Mouse (Mus musculus) limb, embryonic 11.5 days (tissue): Measurements from ENCODE around the gene Map3k3. TPM values are rescaled to one million over a fixed set of nuclear protein-coding genes. Genes with fewer than 3 reads are reported as not detected.
"Not testable (repeated sequence)": the region's sequence is repeated elsewhere in the genome, so short reads cannot be mapped to it uniquely, and the experiment has no call there.

Experiments
- ATAC-seq: fragments of 200-750 bp; cut with Nextera tagmentation; 2 replicates; pipeline ENCODE4 v1.8.0; 2017; ENCODE audit warnings: low read depth; ENCODE audit not compliant: insufficient number of reproducible peaks, low FRiP score, low TSS enrichment
- DNase-seq: peaks from one replicate; pipeline ENCODE4 v3.0.0-alpha.2; 2015; ENCODE audit warnings: low spot score
- H3K27ac ChIP-seq: fragments of 300-500 bp; sonication (generic); replicated peaks from 2 replicates; pipeline ENCODE4 v1.5.1; 2014; ENCODE audit warnings: low read depth, mild to moderate bottlenecking, low read length
- H3K27me3 ChIP-seq: fragments of 300-500 bp; sonication (generic); 2 replicates; pipeline ENCODE4 v1.6.1; 2014; ENCODE audit warnings: mild to moderate bottlenecking, low read length, mixed read lengths; ENCODE audit not compliant: control insufficient read depth, insufficient read depth
- H3K36me3 ChIP-seq: fragments of 300-500 bp; sonication (generic); 2 replicates; pipeline ENCODE4 v1.6.1; 2014; ENCODE audit warnings: mild to moderate bottlenecking, low read length, moderate library complexity, mixed read lengths; ENCODE audit not compliant: control insufficient read depth, insufficient read depth
- H3K4me1 ChIP-seq: fragments of 300-500 bp; sonication (generic); 2 replicates; pipeline ENCODE4 v1.6.1; 2014; ENCODE audit warnings: low read length, mixed read lengths; ENCODE audit not compliant: control insufficient read depth, insufficient read depth
- H3K4me2 ChIP-seq: fragments of 300-500 bp; sonication (generic); 2 replicates; pipeline ENCODE4 v1.6.1; 2014; ENCODE audit warnings: low read depth, mild to moderate bottlenecking, moderate library complexity; ENCODE audit not compliant: severe bottlenecking
- H3K4me3 ChIP-seq: fragments of 300-500 bp; sonication (generic); 2 replicates; pipeline ENCODE4 v1.5.1; 2014; ENCODE audit warnings: low read depth, low read length
- H3K9ac ChIP-seq: fragments of 300-500 bp; sonication (generic); 2 replicates; pipeline ENCODE4 v1.6.1; 2014; ENCODE audit warnings: mild to moderate bottlenecking, low read length
- H3K9me3 ChIP-seq: fragments of 300-500 bp; sonication (generic); 2 replicates; pipeline ENCODE4 v1.6.1; 2016; ENCODE audit warnings: low read length; ENCODE audit not compliant: control insufficient read depth
- WGBS: fragments of 180-500 bp; shearing (Covaris S2); extraction: QIAGEN DNeasy Blood & Tissue Kit; methylation state at CpG from one replicate; pipeline ENCODE4 v1.1.7; 2014; 5-methylcytosine and 5-hydroxymethylcytosine counted together
- polyA plus RNA-seq: library from polyadenylated mRNA; unstranded; fragments of >200 nt; fragmentation: Nextera tagmentation; extraction: Ambion mirVana; gene quantifications from 2 replicates; pipeline ENCODE4 v1.2.1, GENCODE M21; 2014

The Map3k3 gene
- polyA plus RNA-seq, 1 experiment from 2014 or later: 20.9 TPM

- Histone ChIP-seq H3K9me3 (no peaks in the 10 kb centered on the region), H3K27ac (no peak overlapping the region), H3K4me3 (peak overlapping the region; percentile 95), H3K4me2 (peak overlapping the region; percentile 84; the same call in 1 of the 2 replicates), H3K36me3 (no peaks in the 10 kb centered on the region), H3K27me3 (no peaks in the 10 kb centered on the region), H3K9ac (no peak overlapping the region), H3K4me1 (no peaks in the 10 kb centered on the region)
- no peak for ATAC-seq
- DNase-seq: no peak
- 48% methylated on average over 18 of the region's 18 CpGs for WGBS
Measured at GRCm38 (mm10) chr11:106065073-106065922, 19.1 kb upstream of the Map3k3 start.

GRCm38 (mm10) chr11:106065923-106066571, 18.4 kb upstream of the Map3k3 start, which contains the start of gene Taco1:
Gene Taco1 (plus strand): TSS chr11:106066061.
- H3K27ac ChIP-seq: peak within 1 kb of the TSS; percentile 72
- H3K4me1 ChIP-seq: no peaks in the 10 kb centered on the region
- H3K4me3 ChIP-seq: peak within 1 kb of the TSS; percentile 95
- DNase-seq (peak; percentile 98), ATAC-seq (peak; percentile 91)
- H3K9me3 ChIP-seq: no peaks in the 10 kb centered on the region
- H3K9ac ChIP-seq: peak within 1 kb of the TSS; percentile 83
- peak within 1 kb of the TSS; percentile 84 for H3K4me2 ChIP-seq
- under 1% methylated on average over 49 of the region's 49 CpGs for WGBS
- H3K36me3 ChIP-seq: no peaks in the 10 kb centered on the region
- no peaks in the 10 kb centered on the region for H3K27me3 ChIP-seq

GRCm38 (mm10) chr11:106066616-106067015, 17.8 kb upstream of the Map3k3 start:
- ATAC-seq, H3K27ac ChIP-seq, H3K4me1 ChIP-seq, H3K36me3 ChIP-seq, H3K27me3 ChIP-seq, H3K9me3 ChIP-seq: not testable (repeated sequence)
- Histone ChIP-seq H3K4me3 (peak overlapping the region; percentile 95), H3K4me2 (peak overlapping the region; percentile 84), H3K9ac (peak overlapping the region; percentile 83)
- 13% methylated on average over 23 of the region's 23 CpGs for WGBS
- DNase-seq: peak; percentile 85

- 85% methylated on average over 3 of the region's 3 CpGs for WGBS
- Histone ChIP-seq H3K4me3 (no peak overlapping the region), H3K27ac (no peak overlapping the region), H3K4me1 (no peaks in the 10 kb centered on the region), H3K9ac (no peak overlapping the region), H3K4me2 (no peak overlapping the region), H3K36me3 (peaks cover 5% of the 10 kb centered on the region; the same call in 1 of the 2 replicates), H3K27me3 (no peaks in the 10 kb centered on the region), H3K9me3 (no peaks in the 10 kb centered on the region)
- DNase-seq (no peak), ATAC-seq (no peak)
Measured at GRCm38 (mm10) chr11:106073774-106074173, 10.6 kb upstream of the Map3k3 start.

- no peak overlapping the region for H3K9ac ChIP-seq
- H3K4me2 ChIP-seq: no peak overlapping the region
- no peaks in the 10 kb centered on the region for H3K4me1 ChIP-seq
- H3K27me3 ChIP-seq: no peaks in the 10 kb centered on the region
- H3K36me3 ChIP-seq: peaks cover 5% of the 10 kb centered on the region; the same call in 1 of the 2 replicates
- DNase-seq: peak; percentile 90
- H3K27ac ChIP-seq: no peak overlapping the region
- 4% methylated on average over 4 of the region's 4 CpGs for WGBS
- H3K9me3 ChIP-seq: no peaks in the 10 kb centered on the region
- no peak for ATAC-seq
- H3K4me3 ChIP-seq: no peak overlapping the region
Measured at GRCm38 (mm10) chr11:106076321-106076720, 8.1 kb upstream of the Map3k3 start.

- no peaks in the 10 kb centered on the region for H3K36me3 ChIP-seq
- WGBS: under 1% methylated on average over 59 of the region's 61 CpGs
Measured at GRCm38 (mm10) chr11:106084911-106085561, 623 bp downstream of the Map3k3 start.

GRCm38 (mm10) chr11:106098223-106098622, 13.8 kb downstream of the Map3k3 start:
- Histone ChIP-seq H3K36me3 (no peaks in the 10 kb centered on the region; the same call in 1 of the 2 replicates), H3K27me3 (no peaks in the 10 kb centered on the region), H3K4me2 (no peak overlapping the region), H3K4me3 (no peak overlapping the region), H3K27ac (no peak overlapping the region), H3K9me3 (no peaks in the 10 kb centered on the region), H3K4me1 (no peaks in the 10 kb centered on the region), H3K9ac (no peak overlapping the region)
- WGBS: 82% methylated on average over 1 of the region's 1 CpGs
- DNase-seq: no peak
- no peak for ATAC-seq

More at GRCm38 (mm10) chr11:106084911-106085561, 623 bp downstream of the Map3k3 start:
- peak overlapping the region; percentile 90 for H3K4me3 ChIP-seq
- peaks cover 5% of the 10 kb centered on the region; the same call in 1 of the 2 replicates for H3K4me1 ChIP-seq
- peak; percentile 27; the same call in 1 of the 2 replicates for ATAC-seq
- peak overlapping the region; percentile 95 for H3K27ac ChIP-seq
- no peaks in the 10 kb centered on the region for H3K27me3 ChIP-seq
- peak overlapping the region; percentile 50 for H3K4me2 ChIP-seq
- no peaks in the 10 kb centered on the region for H3K9me3 ChIP-seq
- peak overlapping the region; percentile 83 for H3K9ac ChIP-seq
- DNase-seq: peak; percentile 86

- no peak for ATAC-seq
- H3K4me1 ChIP-seq: no peaks in the 10 kb centered on the region
- no peak overlapping the region for H3K4me3 ChIP-seq
- H3K9ac ChIP-seq: no peak overlapping the region
- H3K9me3 ChIP-seq: no peaks in the 10 kb centered on the region
- H3K27ac ChIP-seq: no peak overlapping the region
- no peak for DNase-seq
- H3K36me3 ChIP-seq: no peaks in the 10 kb centered on the region; the same call in 1 of the 2 replicates
- WGBS: 91% methylated on average over 3 of the region's 3 CpGs
- H3K4me2 ChIP-seq: no peak overlapping the region
- no peaks in the 10 kb centered on the region for H3K27me3 ChIP-seq
Measured at GRCm38 (mm10) chr11:106102866-106103265, 18.5 kb downstream of the Map3k3 start.
